Mouse (Mus musculus) limb, embryonic 13.5 days (tissue): ENCODE measurements around the gene Mdk. TPM values are rescaled to one million over a fixed set of nuclear protein-coding genes. Genes with fewer than 3 reads are reported as not detected.

ENCODE experiments used
- ATAC-seq: fragments of 200-750 bp; cut with Nextera tagmentation; 2 replicates; pipeline ENCODE4 v1.8.0; 2017; ENCODE audit warnings: low read depth, moderate number of reproducible peaks, moderate TSS enrichment; ENCODE audit not compliant: low FRiP score
- H3K27ac ChIP-seq: fragments of 300-500 bp; sonication (generic); 2 replicates; pipeline ENCODE4 v1.5.1; 2015; ENCODE audit warnings: inconsistent platforms, mild to moderate bottlenecking, moderate library complexity
- H3K27me3 ChIP-seq: fragments of 300-500 bp; sonication (generic); 2 replicates; pipeline ENCODE4 v1.6.1; 2015; ENCODE audit warnings: mild to moderate bottlenecking, inconsistent platforms
- H3K36me3 ChIP-seq: fragments of 300-500 bp; sonication (generic); 2 replicates; pipeline ENCODE4 v1.6.1; 2015; ENCODE audit warnings: inconsistent platforms, mild to moderate bottlenecking, moderate library complexity
- H3K4me1 ChIP-seq: fragments of 300-500 bp; sonication (generic); 2 replicates; pipeline ENCODE4 v1.6.1; 2015; ENCODE audit warnings: inconsistent platforms
- H3K4me2 ChIP-seq: fragments of 300-500 bp; sonication (generic); replicated peaks from 2 replicates; pipeline ENCODE4 v1.6.1; 2015; ENCODE audit warnings: inconsistent platforms, mild to moderate bottlenecking, moderate library complexity
- H3K4me3 ChIP-seq: fragments of 300-500 bp; sonication (generic); 2 replicates; pipeline ENCODE4 v1.5.1; 2015; ENCODE audit warnings: moderate library complexity, mild to moderate bottlenecking, inconsistent platforms
- H3K9ac ChIP-seq: fragments of 300-500 bp; sonication (generic); 2 replicates; pipeline ENCODE4 v1.6.1; 2015; ENCODE audit warnings: mild to moderate bottlenecking, inconsistent platforms
- H3K9me3 ChIP-seq: fragments of 300-500 bp; sonication (generic); 2 replicates; pipeline ENCODE4 v1.6.1; 2016; ENCODE audit warnings: inconsistent platforms
- WGBS: fragments of 180-500 bp; shearing (Covaris S2); methylation state at CpG from one replicate; pipeline ENCODE4 v1.1.7; 2015; 5-methylcytosine and 5-hydroxymethylcytosine counted together
- polyA plus RNA-seq: library from polyadenylated mRNA; unstranded; fragments of >200 nt; fragmentation: Nextera tagmentation; extraction: Ambion mirVana; gene quantifications from 2 replicates; pipeline ENCODE4 v1.2.1, GENCODE M21; 2015

Gene Mdk
- polyA plus RNA-seq, 1 experiment from 2014 or later = 1,982 TPM

GRCm38 (mm10) chr2:91965417-91965816 lies 33.3 kb upstream of the Mdk start:
- Histone ChIP-seq H3K9ac (peak overlapping the region; percentile 55), H3K4me3 (peak overlapping the region; percentile 91), H3K27ac (peak overlapping the region; percentile 58), H3K4me2 (peak overlapping the region; percentile 87), H3K9me3 (no peaks in the 10 kb centered on the region), H3K27me3 (0 out of 2 replicates have a peak, but pooled peaks cover 6% of the 10 kb centered on the region), H3K4me1 (peaks cover 34% of the 10 kb centered on the region), H3K36me3 (0 out of 2 replicates have a peak, but pooled peaks cover under 1% of the 10 kb centered on the region)
- WGBS = 15% methylated on average over 20 of the region's 20 CpGs
- no peak for ATAC-seq

DNA sequence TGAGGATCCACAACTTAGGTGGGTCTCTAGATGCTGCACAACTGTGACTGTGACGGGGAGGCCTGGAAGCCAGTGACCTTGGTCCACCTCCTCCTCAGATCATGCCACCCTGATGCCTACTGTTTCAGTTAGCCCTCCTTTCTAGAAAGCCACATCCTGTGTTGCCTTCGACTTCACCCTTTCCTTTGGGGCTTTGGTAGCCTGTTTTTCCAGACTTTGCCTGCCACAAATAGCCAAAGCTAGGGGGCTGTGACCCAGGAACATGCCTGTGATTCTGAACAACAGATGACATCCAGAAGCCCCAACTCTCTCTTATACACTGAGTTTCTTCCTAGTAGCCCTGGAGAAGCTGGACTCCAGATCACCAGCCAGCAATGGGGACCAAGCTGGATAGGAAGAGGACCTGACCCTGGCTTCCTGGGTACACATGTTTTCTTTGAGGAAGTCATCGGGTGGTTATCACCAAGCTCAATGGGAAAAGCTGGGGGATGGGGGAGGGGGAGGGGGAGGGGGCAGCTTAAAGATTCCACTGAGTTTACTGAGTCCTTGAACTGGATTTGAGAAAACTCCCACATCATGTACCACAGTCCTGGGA lies 32.6 kb upstream of the Mdk start:
- H3K9ac ChIP-seq = no peak overlapping the region
- WGBS = 57% methylated on average over 3 of the region's 3 CpGs
- H3K4me3 ChIP-seq = peak overlapping the region; percentile 91

GRCm38 (mm10) chr2:91963443-91963932 lies 31.4 kb upstream of the Mdk start:
- Histone ChIP-seq H3K4me3 (peak overlapping the region; percentile 91), H3K4me1 (peaks cover 43% of the 10 kb centered on the region), H3K4me2 (peak overlapping the region; percentile 87), H3K9me3 (no peaks in the 10 kb centered on the region), H3K36me3 (0 out of 2 replicates have a peak, but pooled peaks cover 6% of the 10 kb centered on the region), H3K27ac (peak overlapping the region; percentile 74), H3K27me3 (no peaks in the 10 kb centered on the region), H3K9ac (peak overlapping the region; percentile 93)
- ATAC-seq = peak; percentile 92
- 0% methylated on average over 56 of the region's 57 CpGs for WGBS

More for the DNA sequence above, 32.6 kb upstream of the Mdk start:
- Histone ChIP-seq H3K27ac (peak overlapping the region; percentile 58; the same call in 1 of the 2 replicates), H3K9me3 (no peaks in the 10 kb centered on the region), H3K4me1 (peaks cover 37% of the 10 kb centered on the region), H3K27me3 (no peaks in the 10 kb centered on the region), H3K36me3 (0 out of 2 replicates have a peak, but pooled peaks cover 6% of the 10 kb centered on the region), H3K4me2 (peak overlapping the region; percentile 87)
- ATAC-seq = no peak

GRCm38 (mm10) chr2:91962864-91963401 lies 30.8 kb upstream of the Mdk start:
- ATAC-seq = peak; percentile 8; the same call in 1 of the 2 replicates
- peak overlapping the region; percentile 91 for H3K4me3 ChIP-seq
- 0% methylated on average over 39 of the region's 39 CpGs for WGBS
- no peaks in the 10 kb centered on the region for H3K27me3 ChIP-seq
- no peaks in the 10 kb centered on the region for H3K9me3 ChIP-seq
- peak overlapping the region; percentile 87 for H3K4me2 ChIP-seq
- peak overlapping the region; percentile 93 for H3K9ac ChIP-seq
- peak overlapping the region; percentile 74 for H3K27ac ChIP-seq
- H3K4me1 ChIP-seq = peaks cover 42% of the 10 kb centered on the region
- H3K36me3 ChIP-seq = 0 out of 2 replicates have a peak, but pooled peaks cover 6% of the 10 kb centered on the region

DNA sequence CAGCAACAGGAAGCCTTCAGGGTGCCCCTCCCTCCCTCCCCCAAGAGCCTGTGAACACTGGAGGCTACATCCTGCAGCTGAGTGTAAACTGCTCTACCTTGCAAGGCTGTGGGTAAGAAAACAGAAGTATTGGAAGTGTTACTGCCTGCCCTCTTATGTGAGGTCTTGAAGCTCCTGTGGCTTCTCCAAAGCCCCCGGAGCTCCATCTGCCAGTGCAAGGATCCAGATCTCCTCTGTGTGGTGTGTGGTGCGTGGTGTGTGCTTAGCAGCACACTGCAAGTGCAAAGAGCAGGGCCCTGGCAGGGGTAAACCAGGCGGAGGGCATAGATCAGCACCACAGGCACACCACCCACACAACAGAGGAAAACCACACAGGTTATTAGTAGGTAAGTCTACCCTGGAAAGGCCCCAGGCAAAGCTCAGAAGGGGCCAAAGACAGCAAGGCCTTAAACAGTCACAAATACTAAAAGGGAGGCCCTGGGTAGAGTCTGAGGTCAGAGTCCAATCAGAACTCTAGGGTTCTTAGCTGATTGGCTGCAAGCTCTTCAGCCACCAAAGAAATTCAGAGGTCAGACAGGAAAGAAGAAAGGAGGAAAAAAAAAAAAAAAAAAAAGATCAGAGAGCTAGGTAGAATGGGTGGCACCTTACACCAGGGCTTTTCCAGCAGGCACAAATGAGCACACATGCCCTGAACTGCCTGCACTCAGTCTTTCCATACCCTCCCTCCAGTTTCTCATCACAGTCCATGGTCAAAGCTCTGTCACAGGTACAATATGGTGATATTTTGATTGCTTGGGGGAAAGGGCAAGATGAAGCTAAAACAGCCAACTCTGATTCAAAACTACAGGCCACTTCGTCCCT lies 30.0 kb upstream of the Mdk start:
- WGBS = 51% methylated on average over 4 of the region's 4 CpGs
- Histone ChIP-seq H3K4me1 (peaks cover 48% of the 10 kb centered on the region), H3K4me2 (peak overlapping the region; percentile 87), H3K36me3 (0 out of 2 replicates have a peak, but pooled peaks cover 6% of the 10 kb centered on the region), H3K9me3 (no peaks in the 10 kb centered on the region), H3K4me3 (peak overlapping the region; percentile 91), H3K27me3 (no peaks in the 10 kb centered on the region), H3K9ac (peak overlapping the region; percentile 93), H3K27ac (no peak overlapping the region)
- ATAC-seq = no peak

DNA sequence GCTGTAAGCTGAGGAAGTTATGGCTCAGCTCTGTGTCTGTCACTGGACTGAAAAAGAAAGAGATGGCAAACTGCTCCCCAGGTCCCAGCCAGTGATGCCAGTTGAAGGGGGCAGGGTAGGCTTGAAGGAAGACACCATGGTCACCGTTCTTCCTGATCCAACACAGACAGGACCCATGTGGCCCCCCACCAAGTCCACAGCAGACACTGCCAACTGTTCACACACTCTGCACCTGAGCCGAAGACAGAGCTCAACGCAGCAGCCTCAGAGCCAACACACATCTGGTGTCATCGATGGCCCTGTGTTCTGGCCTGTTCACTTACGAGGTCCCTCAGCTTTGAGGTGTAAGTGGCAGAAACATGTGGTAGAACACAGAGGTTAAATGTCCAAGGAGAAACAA lies 28.4 kb upstream of the Mdk start:
- no peak for ATAC-seq
- WGBS = 89% methylated on average over 5 of the region's 5 CpGs
- no peak overlapping the region for H3K4me3 ChIP-seq
- H3K4me2 ChIP-seq = no peak overlapping the region
- H3K27ac ChIP-seq = no peak overlapping the region
- H3K27me3 ChIP-seq = no peaks in the 10 kb centered on the region
- peaks cover 50% of the 10 kb centered on the region for H3K4me1 ChIP-seq
- H3K9me3 ChIP-seq = no peaks in the 10 kb centered on the region
- no peak overlapping the region for H3K9ac ChIP-seq
- H3K36me3 ChIP-seq = 0 out of 2 replicates have a peak, but pooled peaks cover 6% of the 10 kb centered on the region

- no peaks in the 10 kb centered on the region for H3K27me3 ChIP-seq
- no peak overlapping the region for H3K4me3 ChIP-seq
- WGBS = 83% methylated on average over 11 of the region's 11 CpGs
- ATAC-seq = no peak
- no peaks in the 10 kb centered on the region for H3K9me3 ChIP-seq
- no peak overlapping the region; the same call in 1 of the 2 replicates for H3K4me2 ChIP-seq
- peaks cover 52% of the 10 kb centered on the region for H3K4me1 ChIP-seq
- 0 out of 2 replicates have a peak, but pooled peaks cover 6% of the 10 kb centered on the region for H3K36me3 ChIP-seq
- H3K27ac ChIP-seq = no peak overlapping the region
- H3K9ac ChIP-seq = peak overlapping the region; percentile 35
Observed at GRCm38 (mm10) chr2:91959544-91960410, 27.7 kb upstream of the Mdk start.

GRCm38 (mm10) chr2:91958701-91959457 lies 26.8 kb upstream of the Mdk start:
- 43% methylated on average over 10 of the region's 10 CpGs for WGBS
- Histone ChIP-seq H3K9ac (no peak overlapping the region; the same call in 1 of the 2 replicates), H3K4me2 (no peak overlapping the region), H3K4me3 (no peak overlapping the region), H3K27ac (no peak overlapping the region), H3K4me1 (peaks cover 56% of the 10 kb centered on the region), H3K27me3 (no peaks in the 10 kb centered on the region), H3K36me3 (0 out of 2 replicates have a peak, but pooled peaks cover 6% of the 10 kb centered on the region), H3K9me3 (no peaks in the 10 kb centered on the region)
- no peak for ATAC-seq

DNA sequence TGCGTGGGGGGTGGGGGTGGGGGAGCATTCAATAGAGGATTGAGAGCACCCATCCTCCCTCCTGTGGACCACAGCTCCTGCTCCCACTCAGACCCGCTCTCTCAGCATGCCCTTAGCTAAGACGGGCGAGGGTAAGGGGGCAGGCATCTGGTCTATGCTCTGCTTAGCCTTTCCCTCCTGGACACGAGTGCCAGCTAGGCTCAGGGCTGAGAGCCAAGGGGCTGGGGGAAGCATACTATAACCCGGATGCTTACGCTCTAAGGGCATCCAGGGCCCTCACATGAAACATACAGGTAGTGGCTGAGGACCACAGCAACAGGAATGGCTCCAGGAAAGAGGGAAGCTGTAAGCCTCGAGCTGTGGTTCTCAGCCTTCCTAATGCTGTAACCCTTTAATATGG lies 26.0 kb upstream of the Mdk start:
- Histone ChIP-seq H3K9me3 (no peaks in the 10 kb centered on the region), H3K27me3 (no peaks in the 10 kb centered on the region), H3K4me1 (peaks cover 61% of the 10 kb centered on the region), H3K4me2 (no peak overlapping the region), H3K36me3 (0 out of 2 replicates have a peak, but pooled peaks cover 6% of the 10 kb centered on the region), H3K9ac (no peak overlapping the region), H3K27ac (no peak overlapping the region), H3K4me3 (no peak overlapping the region)
- no peak for ATAC-seq
- 84% methylated on average over 8 of the region's 8 CpGs for WGBS

GRCm38 (mm10) chr2:91957096-91957495 lies 25.0 kb upstream of the Mdk start:
- Histone ChIP-seq H3K4me1 (peaks cover 53% of the 10 kb centered on the region), H3K27me3 (no peaks in the 10 kb centered on the region), H3K36me3 (0 out of 2 replicates have a peak, but pooled peaks cover 6% of the 10 kb centered on the region), H3K4me3 (no peak overlapping the region), H3K27ac (no peak overlapping the region; the same call in 1 of the 2 replicates), H3K4me2 (0 out of 2 replicates have a peak overlapping the region, but pooled peaks have one; percentile 20), H3K9me3 (no peaks in the 10 kb centered on the region), H3K9ac (no peak overlapping the region)
- ATAC-seq = peak; percentile 54; the same call in 1 of the 2 replicates
- 29% methylated on average over 4 of the region's 4 CpGs for WGBS
